7 mouse cellular contexts compared by ENCODE assay signal in the genomic region with DNA sequence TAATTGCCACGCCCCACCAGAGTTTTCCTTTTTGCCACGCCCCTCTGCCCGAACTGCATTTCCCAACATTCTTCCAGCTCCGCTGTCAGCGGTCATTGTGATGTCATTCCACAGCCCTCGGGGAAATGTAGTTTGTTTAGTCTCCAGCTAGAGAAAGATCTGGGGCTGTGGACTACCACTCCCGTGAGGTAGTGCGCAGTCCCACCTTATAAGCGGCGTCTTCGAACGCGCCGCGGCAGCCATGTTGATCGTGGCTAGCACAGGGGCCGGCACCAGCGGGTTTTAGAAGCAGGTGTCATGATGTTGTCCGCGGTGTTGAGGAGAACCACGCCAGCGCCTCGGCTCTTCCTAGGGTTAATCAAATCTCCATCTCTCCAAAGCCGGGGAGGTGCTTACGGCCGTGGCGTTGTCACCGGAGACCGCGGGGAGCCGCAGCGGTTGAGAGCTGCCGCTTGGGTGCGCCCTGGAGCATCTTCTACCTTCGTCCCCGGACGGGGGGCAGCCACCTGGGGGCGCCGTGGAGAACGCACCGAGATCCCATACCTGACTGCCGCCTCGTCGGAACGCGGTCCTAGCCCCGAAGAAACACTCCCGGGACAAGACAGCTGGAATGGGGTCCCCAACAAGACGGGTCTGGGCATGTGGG. TPM values are rescaled to one million over a fixed set of nuclear protein-coding genes. Genes with fewer than 3 reads are reported as not detected.
A peak's percentile ranks its signal among the peaks of the same experiment; 100 is the strongest.
DNase-seq lines count a peak whose midpoint lies in the region; ATAC-seq lines count a peak whose summit lies in the region.

Gene Clpb (plus strand): TSS at position 120 of the 646 bp plus-strand sequence.

- H3K4me1 ChIP-seq in intestine, embryonic 15.5 days (replicated peaks) = peaks cover 14% of the 10 kb centered on the region
- H3K4me1 ChIP-seq in midbrain, embryonic 10.5 days = peaks cover 30% of the 10 kb centered on the region

- H3K4me3 ChIP-seq in intestine, embryonic 15.5 days (replicated peaks) = peak within 1 kb of the TSS; percentile 61
- peak within 1 kb of the TSS; percentile 64 for H3K4me3 ChIP-seq in midbrain, embryonic 10.5 days

- peak within 1 kb of the TSS; percentile 58; the same call in 1 of the 2 replicates for H3K27ac ChIP-seq in intestine, embryonic 15.5 days
- peak within 1 kb of the TSS; percentile 77 for H3K27ac ChIP-seq in midbrain, embryonic 10.5 days (replicated peaks)

- intact Hi-C loops in gastrocnemius, postnatal 36 days (cut with DNase I) = no loop called here
- intact Hi-C loops in left cerebral cortex, postnatal 25 days (cut with DNase I) = no loop called here

- H3K9ac ChIP-seq in intestine, embryonic 15.5 days = peak within 1 kb of the TSS; percentile 43

- H3K4me2 ChIP-seq in intestine, embryonic 15.5 days (replicated peaks) = peak within 1 kb of the TSS; percentile 66

- peak; percentile 99 for ATAC-seq in intestine, embryonic 15.5 days

- no peaks in the 10 kb centered on the region for H3K27me3 ChIP-seq in intestine, embryonic 15.5 days (replicated peaks)
- no peaks in the 10 kb centered on the region for H3K27me3 ChIP-seq in midbrain, embryonic 10.5 days (ENCODE audit: low read depth, poor library complexity, severe bottlenecking)

- DNase-seq in adrenal gland, adult 2 months = peak; percentile 95
- peak; percentile 92 for DNase-seq in embryo, embryonic 11.5 days (ENCODE audit: low read depth, low spot score)
- DNase-seq in gastrocnemius, postnatal 36 days = peak; percentile 81 to 91
- DNase-seq in left cerebral cortex, postnatal 25 days (ENCODE audit: low spot score in 2 of 2) = peak; percentile 94 to 98
- DNase-seq in midbrain, embryonic 10.5 days (ENCODE audit: low spot score) = peak; percentile 88
- peak; percentile 80 for DNase-seq in right cerebral cortex, postnatal 4 days

- no peaks in the 10 kb centered on the region for H3K36me3 ChIP-seq in intestine, embryonic 15.5 days
- 0 out of 2 replicates have a peak, but pooled peaks cover 3% of the 10 kb centered on the region for H3K36me3 ChIP-seq in midbrain, embryonic 10.5 days

- 1% methylated on average over 49 of the region's 49 CpGs for WGBS in intestine, embryonic 15.5 days
- 1% methylated on average over 48 of the region's 49 CpGs for WGBS in midbrain, embryonic 10.5 days

- H3K9me3 ChIP-seq in intestine, embryonic 15.5 days = no peaks in the 10 kb centered on the region
- H3K9me3 ChIP-seq in midbrain, embryonic 10.5 days (replicated peaks) = no peaks in the 10 kb centered on the region

RNA-seq across cellular contexts. Expression of gene Clpb, which starts in this region (rescaled TPM):
- total RNA-seq in adrenal gland, adult 2 months (2021) = 10 to 100 TPM; 87.6 to 89.5 TPM
- polyA plus RNA-seq in adrenal gland, adult 2 months (2012; rRNA removed) = 23.6 and 27.8 TPM in 2 replicates
- total RNA-seq in gastrocnemius, postnatal 36 days (2021) = 10 to 100 TPM; 48.6 to 50.9 TPM
- polyA plus RNA-seq in intestine, embryonic 15.5 days (2015; fragmentation: Nextera tagmentation; extraction: Ambion mirVana) = 51.4 and 53.0 TPM in 2 replicates
- 10 to 100 TPM; 51.0 to 51.9 TPM for total RNA-seq in left cerebral cortex, postnatal 25 days (2021)
- 54.7 and 56.3 TPM in 2 replicates for polyA plus RNA-seq in midbrain, embryonic 10.5 days (2016; fragmentation: Nextera tagmentation; extraction: Ambion mirVana)

Comparison
In these comparisons a context has a peak if more than half of its experiments do, and no peak if none do; other contexts are left out.
1. Peak in every context shown above with its lines: DNase-seq, ATAC-seq, H3K4me3 ChIP-seq and H3K27ac ChIP-seq.